Mouse (Mus musculus) lung, postnatal 36 days (tissue): ENCODE measurements around the gene Pdzd8.

Experiments used
- DNase-seq: peaks from one replicate; pipeline ENCODE4 v3.0.0; 2022; ENCODE audit warnings: mixed read lengths

The Pdzd8 gene

DNA sequence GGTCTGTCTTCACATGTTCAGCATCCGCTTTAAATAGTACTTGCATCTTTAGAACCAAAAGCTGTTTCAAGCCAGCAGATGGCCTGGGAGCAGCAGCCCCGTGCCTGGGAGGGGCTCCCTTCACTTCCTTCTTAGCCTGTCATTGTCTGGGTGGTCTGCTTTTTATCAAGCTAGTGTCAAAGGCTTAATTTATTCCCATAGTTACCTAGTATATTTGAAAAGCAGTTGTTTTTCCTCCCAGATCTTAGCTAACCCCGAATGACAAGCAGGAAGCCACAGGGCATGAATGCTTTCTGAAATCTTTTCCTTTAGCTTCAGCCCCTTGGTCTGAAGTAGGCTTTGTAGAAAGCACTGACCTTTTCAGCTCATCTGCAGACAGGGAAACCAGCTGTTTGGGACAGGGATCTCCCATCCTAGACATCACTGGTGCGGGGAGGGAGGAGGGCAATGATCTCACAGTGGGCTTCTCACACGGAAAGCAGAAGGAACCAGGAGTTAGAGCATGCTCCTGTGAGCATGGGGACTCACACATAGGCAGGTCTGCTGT is 78.1 kb downstream of the Pdzd8 start:
- no peak for DNase-seq

DNA sequence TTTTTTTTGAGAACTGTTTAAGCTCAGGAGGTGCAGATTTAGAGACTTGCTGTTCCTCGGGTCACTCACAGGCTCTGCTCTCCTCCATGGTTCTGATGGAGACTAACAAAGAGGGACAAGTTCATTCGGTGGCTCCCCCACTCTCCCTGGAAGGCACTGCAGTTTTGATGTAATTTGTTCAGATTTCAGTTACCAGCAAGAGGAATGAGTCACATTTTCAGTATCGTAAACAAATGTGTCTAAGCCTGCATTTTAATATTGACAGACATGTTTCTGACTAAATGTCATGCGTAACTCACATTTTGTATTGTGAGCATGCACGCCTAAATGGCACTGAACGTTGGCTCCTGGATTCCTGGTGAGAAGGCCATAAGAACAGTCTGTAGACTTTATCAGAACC is 79.7 kb downstream of the Pdzd8 start:
- no peak for DNase-seq

DNA sequence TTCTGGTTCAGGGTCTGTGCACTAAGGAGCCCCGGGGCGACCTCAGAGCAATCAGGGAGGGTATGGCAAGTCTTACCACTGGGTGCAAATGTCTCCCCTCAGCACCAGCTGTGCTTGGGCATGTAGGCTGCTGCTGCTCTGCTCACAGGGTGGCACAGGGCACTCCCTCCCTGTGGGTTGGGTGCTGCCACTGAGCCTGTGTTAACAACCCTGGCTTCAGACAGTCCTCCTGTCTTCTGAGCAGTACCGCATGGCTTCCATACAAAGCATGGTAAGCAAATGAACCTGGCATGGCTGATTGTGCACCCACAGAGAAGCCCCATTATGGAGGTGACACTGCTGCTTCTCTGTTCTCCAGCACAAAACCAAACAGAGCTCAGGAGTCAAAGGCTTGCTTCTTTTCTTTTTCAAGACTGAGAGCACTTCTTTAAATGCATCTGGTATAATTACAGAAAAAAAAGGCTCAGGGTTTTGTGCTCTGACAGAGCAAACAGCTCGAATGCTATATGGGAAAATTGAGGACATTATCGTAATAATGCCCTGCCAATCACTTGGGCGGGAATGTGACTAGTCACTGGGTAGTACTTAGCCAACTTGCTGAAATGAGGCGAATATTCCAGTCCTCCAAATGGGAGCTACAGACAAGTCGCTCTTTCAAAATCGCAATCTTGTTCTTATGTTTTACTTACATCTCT is 80.6 kb downstream of the Pdzd8 start:
- DNase-seq = no peak

DNA sequence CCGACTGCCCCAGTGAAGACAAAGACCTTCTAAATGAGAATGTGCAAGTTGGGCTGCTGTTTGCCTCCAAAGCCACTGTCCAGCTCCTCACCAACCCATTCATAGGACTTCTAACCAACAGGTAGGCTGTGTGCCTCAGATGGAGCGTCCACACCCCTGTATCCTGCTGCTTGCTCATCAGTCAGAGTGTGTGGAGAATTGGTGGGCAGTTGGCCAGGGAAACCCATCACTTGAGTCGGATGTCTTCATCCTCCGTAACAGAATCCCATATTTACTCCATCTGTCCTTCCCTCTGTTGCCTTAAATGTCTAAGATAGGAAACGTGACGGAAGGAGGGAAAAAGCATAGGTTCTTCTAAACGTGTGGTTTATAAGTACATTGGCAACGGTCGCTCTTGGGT is 82.4 kb downstream of the Pdzd8 start:
- no peak for DNase-seq

DNA sequence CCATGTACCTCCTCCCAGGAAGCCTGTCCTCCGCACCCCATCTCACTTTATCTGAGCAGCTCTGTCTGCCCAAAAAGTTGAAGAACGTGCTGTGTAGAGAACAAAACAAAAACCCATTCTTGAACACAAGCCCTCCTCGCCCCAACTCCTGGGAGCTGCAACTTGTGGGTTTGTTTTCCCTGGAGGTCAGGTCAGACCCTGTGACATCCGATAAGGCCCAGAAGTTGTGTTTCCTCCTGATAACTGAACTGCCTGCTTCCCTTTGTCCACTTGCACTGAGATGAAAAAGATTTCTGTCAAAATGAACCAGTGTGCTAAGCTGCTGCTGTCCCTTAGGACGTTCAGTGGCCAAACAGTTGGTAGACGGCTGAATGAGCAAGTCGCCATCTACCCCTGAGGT is 84.0 kb downstream of the Pdzd8 start:
- no peak for DNase-seq

DNA sequence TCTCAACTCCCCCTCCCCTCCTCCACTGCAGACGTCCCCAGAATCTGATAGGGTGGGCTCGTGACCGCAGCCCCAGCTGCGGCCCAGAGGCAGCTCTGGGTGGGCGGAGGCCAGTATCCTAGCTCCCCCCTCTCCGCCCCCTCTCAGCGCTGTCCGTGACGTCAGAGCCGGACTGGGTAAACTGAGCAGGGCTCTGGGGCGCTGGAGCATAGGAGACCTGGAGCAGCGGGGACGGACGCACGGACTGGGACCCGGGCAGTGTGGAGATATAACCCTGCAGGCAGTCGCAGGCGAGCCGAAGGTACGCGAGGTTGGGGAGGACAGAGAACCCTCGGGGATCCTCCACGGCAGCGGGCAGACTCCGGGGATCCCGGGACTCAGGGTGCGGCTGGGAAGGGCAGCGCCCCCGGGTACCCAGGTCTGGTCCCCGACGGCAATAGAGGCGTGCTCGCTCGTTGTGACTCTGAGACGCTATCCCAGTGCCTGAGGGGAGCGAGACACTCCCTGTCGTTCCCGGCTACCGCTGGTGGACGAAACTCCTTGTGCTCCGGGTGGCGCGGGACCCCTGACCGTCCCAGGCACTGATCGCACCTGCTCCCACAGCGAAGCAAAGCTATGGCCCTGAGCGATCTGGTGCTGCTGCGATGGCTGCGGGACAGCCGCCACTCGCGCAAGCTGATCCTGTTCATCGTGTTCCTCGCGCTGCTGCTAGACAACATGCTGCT is 84.7 kb downstream of the Pdzd8 start, which contains the start of gene Slc18a2:
Gene Slc18a2, plus strand, starts transcription at position 179 of the 725 bp plus-strand sequence.
- no peak for DNase-seq

DNA sequence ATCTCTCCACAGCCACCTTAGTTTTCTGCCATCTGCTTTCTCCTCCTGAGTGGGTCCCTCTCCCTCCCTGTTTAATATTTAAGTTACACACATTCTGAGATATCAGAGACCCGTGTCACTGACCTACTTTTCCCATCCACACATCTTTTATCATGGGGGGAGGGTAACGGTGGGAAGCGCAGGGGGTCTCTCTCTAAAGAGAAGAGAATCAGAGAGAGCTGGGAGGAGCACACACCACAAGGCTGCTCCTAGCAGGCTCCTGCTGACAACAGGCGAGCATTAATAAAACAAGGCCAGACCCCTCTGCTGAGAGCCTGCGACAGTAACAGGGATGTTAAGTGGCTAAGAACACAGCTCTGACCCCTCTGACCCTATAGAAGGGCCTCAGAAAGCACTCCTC is 85.9 kb downstream of the Pdzd8 start:
- no peak for DNase-seq

DNA sequence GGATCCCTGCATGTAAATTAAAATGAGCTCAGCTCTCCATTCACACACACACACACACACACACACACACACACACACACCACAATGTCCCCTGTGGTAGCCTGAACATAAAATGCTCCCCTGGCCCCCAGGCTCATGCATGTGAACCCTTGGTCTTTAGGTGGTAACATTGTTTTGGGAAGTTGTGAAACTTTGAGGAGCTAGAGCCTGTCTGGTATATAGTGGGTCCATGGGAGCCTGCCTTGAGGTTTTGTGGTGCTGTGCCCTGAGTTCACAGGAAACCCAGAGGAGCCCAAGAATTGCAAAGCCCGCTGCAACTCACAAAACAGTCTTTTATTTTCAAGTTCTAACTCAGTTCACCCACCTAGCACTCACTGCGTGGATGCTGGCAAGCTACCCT is 92.9 kb downstream of the Pdzd8 start:
- no peak for DNase-seq

DNA sequence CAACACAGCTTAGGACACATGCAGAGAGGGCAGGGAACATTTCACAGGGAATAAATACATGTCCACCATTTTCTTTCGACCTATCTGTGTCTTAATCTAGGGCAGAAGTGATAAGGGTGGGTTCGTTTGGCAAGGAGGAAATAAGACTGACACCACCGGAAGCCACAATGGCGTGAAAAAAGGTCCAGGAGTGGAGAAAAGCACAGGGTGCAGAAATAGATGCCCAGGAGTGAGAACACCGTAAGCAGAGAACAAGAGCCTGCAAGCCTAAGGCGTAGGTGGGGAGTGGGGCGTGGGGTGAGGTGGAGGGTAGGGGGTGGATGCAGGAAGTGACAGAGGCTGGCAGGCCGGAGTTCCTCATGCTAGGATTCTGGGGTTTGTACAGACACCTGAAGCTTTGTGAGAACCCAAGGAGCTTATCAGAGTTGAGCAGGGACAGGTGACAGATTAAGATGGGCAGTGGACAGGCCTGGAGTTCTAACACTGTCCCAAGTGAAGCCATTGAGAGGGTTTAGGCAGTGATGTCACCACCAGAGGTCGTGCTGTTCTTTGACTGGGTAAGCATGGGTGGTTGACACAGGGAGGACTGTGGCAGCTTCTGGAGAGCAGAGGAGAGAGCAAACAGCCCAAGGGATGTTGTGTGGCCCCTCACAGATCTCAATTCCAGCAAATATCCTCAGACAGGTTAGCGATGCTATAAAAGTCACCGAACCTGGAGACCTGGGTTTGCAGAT is 96.9 kb downstream of the Pdzd8 start:
- DNase-seq = peak; percentile 6

DNA sequence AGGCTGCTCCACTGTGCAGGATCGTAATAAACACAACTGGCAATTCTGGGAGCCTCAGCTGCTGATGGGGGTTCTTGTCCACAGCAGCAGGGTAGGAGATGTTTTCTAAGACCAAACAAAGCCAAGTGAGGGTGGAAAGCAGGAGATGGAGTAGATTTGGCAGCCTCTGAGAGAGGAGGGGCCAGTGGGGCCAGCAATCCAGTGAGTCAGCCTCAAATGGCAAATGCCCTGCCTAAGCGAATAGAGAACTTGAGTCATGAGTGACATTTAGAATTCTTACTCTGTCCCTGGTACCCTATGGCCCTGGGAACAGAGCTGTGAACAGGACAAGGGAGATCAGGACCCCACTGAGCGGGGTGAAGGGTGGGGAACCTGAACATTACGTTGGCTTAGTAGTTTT is 97.4 kb downstream of the Pdzd8 start:
- no peak for DNase-seq
